Mouse (Mus musculus): Measurements from ENCODE around the gene Bcan. TPM values are rescaled to one million over a fixed set of nuclear protein-coding genes. Genes with fewer than 3 reads are reported as not detected.
A peak's percentile ranks its signal among the peaks of the same experiment; 100 is the strongest.

Bcan gene
- polyA plus RNA-seq, 1 experiment = 0.54 TPM

DNA sequence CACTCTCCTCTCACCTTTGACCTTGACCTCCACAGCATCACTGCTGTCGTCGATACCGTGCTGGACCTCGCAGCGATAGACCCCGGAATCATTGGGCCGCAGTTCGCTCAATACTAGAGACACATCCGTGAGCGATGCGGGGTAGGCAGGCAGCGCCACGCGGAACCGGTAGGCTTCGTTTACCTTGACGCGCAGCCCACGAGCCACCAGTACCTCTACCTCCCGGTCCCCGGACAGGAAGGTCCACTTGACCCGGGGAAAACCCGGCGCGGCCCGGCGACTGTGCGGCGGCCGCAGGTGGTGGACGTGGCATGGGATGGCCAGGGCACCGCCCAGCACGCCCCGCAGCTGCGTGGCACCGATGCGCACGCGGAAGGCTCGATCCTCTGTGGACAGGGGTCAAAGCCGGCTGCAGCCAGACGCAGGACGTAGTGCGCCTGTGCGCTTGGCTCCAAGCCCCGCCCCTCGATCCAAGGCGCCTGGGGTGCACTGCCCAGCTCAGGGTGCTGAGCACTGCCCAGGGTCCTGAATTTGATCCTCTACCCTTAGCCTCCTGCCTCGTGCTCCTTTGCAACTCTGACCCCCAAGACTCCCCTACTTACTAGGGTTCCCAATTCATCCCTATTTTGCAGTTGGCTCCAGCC, 2.9 kb downstream of the Bcan start:
- peaks cover 34% of the 10 kb centered on the region for H3K27me3 ChIP-seq (ENCODE audit: control insufficient read depth, insufficient read depth, low read length)
- no peak for DNase-seq
- no peak overlapping the region for H3K4me3 ChIP-seq (ENCODE audit: control insufficient read depth, insufficient read depth, low read length)

DNA sequence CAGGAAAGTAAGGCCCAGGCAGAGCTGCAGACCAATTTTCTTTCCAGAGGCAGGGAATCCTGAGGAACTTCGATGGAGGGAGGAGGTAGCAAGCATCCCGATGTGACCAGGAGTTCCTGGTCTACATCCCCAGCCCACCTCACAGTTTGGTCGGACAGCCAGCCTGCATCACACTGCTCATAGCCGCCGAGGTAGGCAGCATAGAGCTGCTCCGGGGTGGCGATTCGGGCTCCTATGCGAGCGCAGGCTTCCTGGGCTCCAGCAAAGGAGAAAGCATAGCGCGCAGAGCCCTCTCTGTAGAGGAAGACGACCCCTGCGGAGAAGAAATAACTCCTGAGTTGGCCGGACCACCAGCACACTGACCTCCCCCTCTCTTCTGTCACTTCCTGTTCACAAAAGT, 3.6 kb downstream of the Bcan start:
- Histone ChIP-seq H3K27ac (ENCODE audit: control insufficient read depth, insufficient read depth, low read length) (no peak overlapping the region), H3K27me3 (ENCODE audit: control insufficient read depth, insufficient read depth, low read length) (peaks cover 28% of the 10 kb centered on the region), H3K4me3 (ENCODE audit: control insufficient read depth, insufficient read depth, low read length) (no peak overlapping the region), H3K4me1 (replicated peaks; ENCODE audit: control insufficient read depth, insufficient read depth, low read length) (no peaks in the 10 kb centered on the region), H3K36me3 (ENCODE audit: control insufficient read depth, insufficient read depth, low read length) (no peaks in the 10 kb centered on the region)
- no peak for DNase-seq
- WGBS = 8% methylated on average over 15 of the region's 15 CpGs
- TF ChIP-seq CTCF (IDR thresholded peaks at IDR 0.05; ENCODE audit: borderline replicate concordance, control insufficient read depth, extremely low read depth, insufficient read depth, low read length, poor library complexity) = no peak
- no peak for TF ChIP-seq POLR2A (IDR thresholded peaks at IDR 0.05; ENCODE audit: control insufficient read depth, extremely low read depth, insufficient read depth, low read length, poor library complexity)

More for the DNA sequence above, 2.9 kb downstream of the Bcan start:
- no peaks in the 10 kb centered on the region for H3K36me3 ChIP-seq (ENCODE audit: control insufficient read depth, insufficient read depth, low read length)
- H3K27ac ChIP-seq (ENCODE audit: control insufficient read depth, insufficient read depth, low read length) = no peak overlapping the region
- 3% methylated on average over 45 of the region's 49 CpGs for WGBS
- TF ChIP-seq CTCF (IDR thresholded peaks at IDR 0.05; ENCODE audit: borderline replicate concordance, control insufficient read depth, extremely low read depth, insufficient read depth, low read length, poor library complexity) (no peak), POLR2A (IDR thresholded peaks at IDR 0.05; ENCODE audit: control insufficient read depth, extremely low read depth, insufficient read depth, low read length, poor library complexity) (no peak)
- no peaks in the 10 kb centered on the region for H3K4me1 ChIP-seq (replicated peaks; ENCODE audit: control insufficient read depth, insufficient read depth, low read length)

DNA sequence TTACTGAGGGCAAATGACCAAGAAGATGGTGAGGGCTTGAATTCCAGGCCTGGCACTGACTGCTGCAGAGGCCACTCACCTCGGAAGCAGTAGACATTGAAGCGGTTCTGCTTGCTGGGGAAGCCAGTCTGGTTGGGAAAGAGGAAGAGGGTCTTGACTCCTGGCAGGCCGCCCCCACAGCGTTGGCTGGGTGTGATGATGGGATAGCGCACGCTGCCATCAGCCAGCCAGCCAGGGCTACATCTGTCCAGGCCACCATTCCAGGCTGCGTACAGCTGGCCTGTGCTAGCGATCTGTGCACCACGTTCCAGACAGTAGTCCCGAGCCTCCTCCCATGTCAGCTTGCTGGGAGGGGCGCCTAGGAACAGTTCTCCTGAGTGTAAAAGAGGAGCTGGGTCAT, 4.7 kb downstream of the Bcan start:
- 25% methylated on average over 11 of the region's 11 CpGs for WGBS

DNA sequence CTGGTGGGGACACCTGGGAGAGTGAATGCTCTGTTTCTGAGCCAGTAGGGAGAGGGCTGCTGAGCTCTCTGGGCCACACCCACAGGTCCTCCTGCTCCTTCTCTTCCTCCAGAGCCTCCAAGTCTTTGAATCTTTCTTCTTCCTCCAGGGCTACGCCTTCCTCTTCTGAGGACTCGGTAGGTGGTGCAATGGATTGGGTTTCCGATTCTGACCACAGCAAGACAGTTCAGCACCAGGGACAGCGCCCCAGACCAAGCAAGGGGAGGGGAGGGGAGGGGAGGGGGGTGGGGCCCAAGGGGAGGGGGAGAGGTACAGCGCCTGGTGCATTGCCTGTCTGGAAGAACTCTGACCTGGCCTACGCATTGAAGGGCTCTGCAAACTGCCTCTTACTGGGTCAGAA, 6.6 kb downstream of the Bcan start:
- Histone ChIP-seq H3K4me3 (ENCODE audit: control insufficient read depth, insufficient read depth, low read length) (no peak overlapping the region), H3K27me3 (ENCODE audit: control insufficient read depth, insufficient read depth, low read length) (peaks cover 13% of the 10 kb centered on the region; the same call in 1 of the 2 replicates), H3K27ac (ENCODE audit: control insufficient read depth, insufficient read depth, low read length) (no peak overlapping the region), H3K36me3 (ENCODE audit: control insufficient read depth, insufficient read depth, low read length) (no peaks in the 10 kb centered on the region), H3K4me1 (replicated peaks; ENCODE audit: control insufficient read depth, insufficient read depth, low read length) (peaks cover under 1% of the 10 kb centered on the region)
- TF ChIP-seq CTCF (IDR thresholded peaks at IDR 0.05; ENCODE audit: borderline replicate concordance, control insufficient read depth, extremely low read depth, insufficient read depth, low read length, poor library complexity) = no peak
- TF ChIP-seq POLR2A (IDR thresholded peaks at IDR 0.05; ENCODE audit: control insufficient read depth, extremely low read depth, insufficient read depth, low read length, poor library complexity) = no peak
- 5% methylated on average over 5 of the region's 6 CpGs for WGBS
- DNase-seq = peak; percentile 36

More for the DNA sequence above, 4.7 kb downstream of the Bcan start:
- DNase-seq = no peak
- no peaks in the 10 kb centered on the region for H3K4me1 ChIP-seq (replicated peaks; ENCODE audit: control insufficient read depth, insufficient read depth, low read length)
- no peaks in the 10 kb centered on the region for H3K36me3 ChIP-seq (ENCODE audit: control insufficient read depth, insufficient read depth, low read length)
- no peak for TF ChIP-seq CTCF (IDR thresholded peaks at IDR 0.05; ENCODE audit: borderline replicate concordance, control insufficient read depth, extremely low read depth, insufficient read depth, low read length, poor library complexity)
- no peak for TF ChIP-seq POLR2A (IDR thresholded peaks at IDR 0.05; ENCODE audit: control insufficient read depth, extremely low read depth, insufficient read depth, low read length, poor library complexity)
- H3K27me3 ChIP-seq (ENCODE audit: control insufficient read depth, insufficient read depth, low read length) = peaks cover 19% of the 10 kb centered on the region
- H3K4me3 ChIP-seq (ENCODE audit: control insufficient read depth, insufficient read depth, low read length) = no peak overlapping the region
- no peak overlapping the region for H3K27ac ChIP-seq (ENCODE audit: control insufficient read depth, insufficient read depth, low read length)

DNA sequence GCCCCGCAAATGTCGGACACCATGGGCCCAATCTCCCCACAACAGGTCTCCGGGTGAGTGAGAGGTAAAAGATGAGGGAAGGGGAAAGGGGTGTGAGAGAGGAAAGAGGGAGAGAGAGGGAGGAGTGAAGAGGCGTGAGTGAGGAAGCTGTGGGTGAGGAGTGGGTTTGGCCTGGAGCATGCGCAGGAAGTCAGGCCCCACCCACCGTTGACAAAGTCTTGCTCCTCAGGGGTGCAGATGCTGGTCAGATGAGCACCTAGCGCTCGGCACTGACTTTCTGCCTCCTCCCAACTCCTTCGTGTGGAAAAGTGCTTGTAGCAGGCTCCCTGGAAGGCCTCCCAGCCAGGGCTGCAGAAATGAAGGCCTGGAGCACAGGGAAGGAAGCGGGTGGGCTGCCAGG, 10.1 kb downstream of the Bcan start:
- Histone ChIP-seq H3K27ac (ENCODE audit: control insufficient read depth, insufficient read depth, low read length) (no peak overlapping the region), H3K27me3 (ENCODE audit: control insufficient read depth, insufficient read depth, low read length) (no peaks in the 10 kb centered on the region; the same call in 1 of the 2 replicates), H3K4me3 (ENCODE audit: control insufficient read depth, insufficient read depth, low read length) (no peak overlapping the region), H3K4me1 (replicated peaks; ENCODE audit: control insufficient read depth, insufficient read depth, low read length) (peaks cover 14% of the 10 kb centered on the region), H3K36me3 (ENCODE audit: control insufficient read depth, insufficient read depth, low read length) (no peaks in the 10 kb centered on the region)
- TF ChIP-seq POLR2A (IDR thresholded peaks at IDR 0.05; ENCODE audit: control insufficient read depth, extremely low read depth, insufficient read depth, low read length, poor library complexity) = no peak
- DNase-seq = no peak
- WGBS = 33% methylated on average over 10 of the region's 10 CpGs

DNA sequence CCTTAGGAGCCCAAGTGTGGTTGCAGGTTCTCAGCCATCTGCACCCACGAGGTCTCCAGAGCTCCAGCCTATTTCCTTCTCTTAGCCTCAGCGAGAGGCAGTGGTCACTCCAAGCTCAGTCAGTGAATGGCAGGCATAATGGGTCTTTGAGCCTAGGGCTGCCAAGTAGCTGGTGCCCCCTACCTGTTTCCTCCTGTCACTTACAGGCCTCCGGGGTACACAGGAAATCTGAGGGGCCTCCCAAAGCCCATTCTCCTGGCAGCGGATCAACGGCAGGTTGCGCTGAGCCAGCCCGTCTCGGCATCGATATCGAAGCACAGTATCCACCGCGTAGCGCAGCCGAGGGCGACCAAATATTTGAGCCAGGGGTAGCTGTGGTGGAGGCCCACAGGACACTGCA, 12.0 kb downstream of the Bcan start:
- no peaks in the 10 kb centered on the region for H3K27me3 ChIP-seq (ENCODE audit: control insufficient read depth, insufficient read depth, low read length)
- H3K36me3 ChIP-seq (ENCODE audit: control insufficient read depth, insufficient read depth, low read length) = no peaks in the 10 kb centered on the region
- H3K4me1 ChIP-seq (replicated peaks; ENCODE audit: control insufficient read depth, insufficient read depth, low read length) = peaks cover 17% of the 10 kb centered on the region
- 2% methylated on average over 15 of the region's 15 CpGs for WGBS
- no peak overlapping the region for H3K27ac ChIP-seq (ENCODE audit: control insufficient read depth, insufficient read depth, low read length)
- TF ChIP-seq POLR2A (IDR thresholded peaks at IDR 0.05; ENCODE audit: control insufficient read depth, extremely low read depth, insufficient read depth, low read length, poor library complexity) (no peak), CTCF (IDR thresholded peaks at IDR 0.05; ENCODE audit: borderline replicate concordance, control insufficient read depth, extremely low read depth, insufficient read depth, low read length, poor library complexity) (peak; percentile 11; the same call in 1 of the 2 replicates)
- no peak for DNase-seq
- H3K4me3 ChIP-seq (ENCODE audit: control insufficient read depth, insufficient read depth, low read length) = peak overlapping the region; percentile 18

DNA sequence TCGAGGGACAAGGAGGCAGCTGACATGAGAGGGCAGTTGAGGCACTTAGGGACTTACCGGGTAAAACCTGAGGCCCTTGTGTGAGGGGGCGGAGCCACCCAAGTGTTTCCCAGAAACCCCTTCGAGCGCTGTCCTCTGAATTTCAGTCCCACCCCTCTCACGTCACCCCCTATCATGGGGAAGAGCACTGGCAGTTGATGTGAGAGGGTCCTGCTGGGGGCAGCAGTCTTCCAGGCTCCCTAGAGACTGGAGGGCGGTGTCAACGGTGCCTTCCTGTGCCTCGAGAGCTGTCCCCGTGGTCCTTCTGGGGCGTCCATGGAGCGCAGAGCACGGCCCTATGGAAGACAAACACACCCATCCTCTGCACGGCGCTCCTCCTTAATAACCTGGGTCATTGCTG, 12.4 kb downstream of the Bcan start:
- Histone ChIP-seq H3K27ac (ENCODE audit: control insufficient read depth, insufficient read depth, low read length) (no peak overlapping the region), H3K4me1 (replicated peaks; ENCODE audit: control insufficient read depth, insufficient read depth, low read length) (peaks cover 20% of the 10 kb centered on the region), H3K27me3 (ENCODE audit: control insufficient read depth, insufficient read depth, low read length) (no peaks in the 10 kb centered on the region), H3K36me3 (ENCODE audit: control insufficient read depth, insufficient read depth, low read length) (no peaks in the 10 kb centered on the region), H3K4me3 (ENCODE audit: control insufficient read depth, insufficient read depth, low read length) (peak overlapping the region; percentile 18)
- WGBS = under 1% methylated on average over 15 of the region's 15 CpGs
- no peak for TF ChIP-seq POLR2A (IDR thresholded peaks at IDR 0.05; ENCODE audit: control insufficient read depth, extremely low read depth, insufficient read depth, low read length, poor library complexity)
- peak; percentile 10; the same call in 1 of the 2 replicates for TF ChIP-seq CTCF (IDR thresholded peaks at IDR 0.05; ENCODE audit: borderline replicate concordance, control insufficient read depth, extremely low read depth, insufficient read depth, low read length, poor library complexity)
- DNase-seq = peak; percentile 17

All from thymus, adult 2 months (tissue).